Mouse (Mus musculus) liver, adult 2 months (tissue): ENCODE measurements around the gene Slamf9.

Source experiments
- CTCF ChIP-seq: fragments of 200-500 bp; IDR thresholded peaks from 2 replicates; pipeline ENCODE4 v1.5.1; 2011; ENCODE audit warnings: low read depth, low read length, control low read depth
- POLR2A ChIP-seq: fragments of 200-500 bp; IDR thresholded peaks from 2 replicates; pipeline ENCODE4 v1.6.1; 2011; ENCODE audit warnings: low read length, control low read depth; ENCODE audit not compliant: insufficient read depth; ENCODE audit errors: extremely low read depth

- TF ChIP-seq CTCF (no peak), POLR2A (no peak)
Observed at GRCm38 (mm10) chr1:172500451-172501370, 25.6 kb downstream of the Slamf9 start.
